Mouse (Mus musculus) liver, adult 2 months (tissue): ENCODE measurements around the gene Casc1.

Experiments
- CTCF ChIP-seq: fragments of 200-500 bp; IDR thresholded peaks from 2 replicates; pipeline ENCODE4 v1.5.1; 2011; ENCODE audit warnings: low read depth, low read length, control low read depth
- POLR2A ChIP-seq: fragments of 200-500 bp; IDR thresholded peaks from 2 replicates; pipeline ENCODE4 v1.6.1; 2011; ENCODE audit warnings: low read length, control low read depth; ENCODE audit not compliant: insufficient read depth; ENCODE audit errors: extremely low read depth

- no peak for TF ChIP-seq CTCF
- no peak for TF ChIP-seq POLR2A
Measured at GRCm38 (mm10) chr6:145127652-145128051, 83.2 kb downstream of the Casc1 start.
